8 mouse cellular contexts compared by ENCODE assay signal in genomic region chr17:43557541-43558090, GRCm38 (mm10). TPM values are rescaled to one million over a fixed set of nuclear protein-coding genes. Genes with fewer than 3 reads are reported as not detected.
DNase-seq lines count a peak whose midpoint lies in the region; ATAC-seq and TF ChIP-seq lines count a peak whose summit lies in the region.

No protein-coding gene starts in this region.

- peak overlapping the region; percentile 70; the same call in 1 of the 2 replicates for H3K27ac ChIP-seq in intestine, embryonic 16.5 days (ENCODE audit: low read length)
- H3K27ac ChIP-seq in intestine, embryonic 15.5 days: no peak overlapping the region
- peak overlapping the region; percentile 6; the same call in 1 of the 2 replicates for H3K27ac ChIP-seq in kidney, adult 2 months (ENCODE audit: insufficient read depth, low read depth, low read length)

- TF ChIP-seq POLR2A in brain, embryonic 14.5 days (IDR thresholded peaks at IDR 0.05; ENCODE audit: borderline replicate concordance, extremely low read depth, insufficient read depth, insufficient read length, poor library complexity, severe bottlenecking): no peak
- no peak for TF ChIP-seq POLR2A in kidney, adult 2 months (IDR thresholded peaks at IDR 0.05; ENCODE audit: low read depth, low read length)
- no peak for TF ChIP-seq POLR2A in lung, adult 2 months (IDR thresholded peaks at IDR 0.05; ENCODE audit: borderline replicate concordance, extremely low read depth, low read depth, low read length)

- H3K27me3 ChIP-seq in intestine, embryonic 16.5 days (replicated peaks; ENCODE audit: control insufficient read depth, insufficient read depth, low read length): no peaks in the 10 kb centered on the region
- no peaks in the 10 kb centered on the region for H3K27me3 ChIP-seq in intestine, embryonic 15.5 days (replicated peaks)
- no peaks in the 10 kb centered on the region for H3K27me3 ChIP-seq in kidney, adult 2 months (replicated peaks; ENCODE audit: control insufficient read depth, insufficient read depth, low read length)

- no peak for TF ChIP-seq CTCF in brain, embryonic 14.5 days (IDR thresholded peaks at IDR 0.05; ENCODE audit: borderline replicate concordance, extremely low read depth, insufficient read depth, insufficient read length)
- no peak for TF ChIP-seq CTCF in kidney, adult 2 months (conservative IDR thresholded peaks at IDR 0.05; ENCODE audit: insufficient read depth, insufficient read length, low read depth, low read length)
- no peak for TF ChIP-seq CTCF in lung, adult 2 months (IDR thresholded peaks at IDR 0.05; ENCODE audit: insufficient read depth, low read length)

- ATAC-seq in intestine, embryonic 16.5 days: 0 out of 2 replicates have a peak, but pooled peaks have one; percentile 4
- no peak for ATAC-seq in intestine, embryonic 15.5 days

- H3K9me3 ChIP-seq in intestine, embryonic 16.5 days (ENCODE audit: control insufficient read depth, low read length): no peaks in the 10 kb centered on the region; the same call in 1 of the 2 replicates
- H3K9me3 ChIP-seq in intestine, embryonic 15.5 days: no peaks in the 10 kb centered on the region

- H3K4me3 ChIP-seq in intestine, embryonic 16.5 days (ENCODE audit: low read length): no peak overlapping the region
- no peak overlapping the region for H3K4me3 ChIP-seq in intestine, embryonic 15.5 days (replicated peaks)
- H3K4me3 ChIP-seq in kidney, adult 2 months (ENCODE audit: insufficient read depth, low read depth, low read length): no peak overlapping the region
- no peak overlapping the region for H3K4me3 ChIP-seq in lung, adult 2 months (replicated peaks; ENCODE audit: extremely low read depth, low read depth, low read length)

- 61% methylated on average over 6 of the region's 6 CpGs for WGBS in intestine, embryonic 16.5 days
- WGBS in intestine, embryonic 15.5 days: 59% methylated on average over 6 of the region's 6 CpGs
- 19% methylated on average over 6 of the region's 6 CpGs for WGBS in kidney, adult 2 months
- WGBS in lung, adult 2 months: 49% methylated on average over 6 of the region's 6 CpGs

- H3K4me1 ChIP-seq in intestine, embryonic 16.5 days (ENCODE audit: control insufficient read depth, insufficient read depth, low read length): peaks cover 5% of the 10 kb centered on the region; the same call in 1 of the 2 replicates
- peaks cover 3% of the 10 kb centered on the region; the same call in 1 of the 2 replicates for H3K4me1 ChIP-seq in intestine, embryonic 15.5 days (replicated peaks)
- H3K4me1 ChIP-seq in kidney, adult 2 months (ENCODE audit: control insufficient read depth, insufficient read depth, low read length): no peaks in the 10 kb centered on the region; the same call in 1 of the 2 replicates
- no peaks in the 10 kb centered on the region for H3K4me1 ChIP-seq in lung, adult 2 months (ENCODE audit: control insufficient read depth, insufficient read depth, low read length)

- H3K36me3 ChIP-seq in intestine, embryonic 16.5 days (ENCODE audit: control insufficient read depth, insufficient read depth, low read length): no peaks in the 10 kb centered on the region
- H3K36me3 ChIP-seq in intestine, embryonic 15.5 days: no peaks in the 10 kb centered on the region
- H3K36me3 ChIP-seq in kidney, adult 2 months (ENCODE audit: control insufficient read depth, insufficient read depth, low read length): no peaks in the 10 kb centered on the region

- peak; percentile 74 for DNase-seq in brain, embryonic 14.5 days (ENCODE audit: low read depth)
- peak; percentile 60 to 79 for DNase-seq in gastrocnemius, adult 8-10 months (ENCODE audit: low spot score in 2 of 2)
- peak; percentile 94 for DNase-seq in kidney, adult 2 months
- DNase-seq in lung, adult 2 months: peak; percentile 8
- DNase-seq in ovary, adult 18-20 months (ENCODE audit: low spot score): peak; percentile 31
- no peak for DNase-seq in thymus, postnatal 10 days (ENCODE audit: low spot score in 2 of 2)

- H3K4me2 ChIP-seq in intestine, embryonic 16.5 days (ENCODE audit: low read depth, low read length): no peak overlapping the region
- no peak overlapping the region for H3K4me2 ChIP-seq in intestine, embryonic 15.5 days (replicated peaks)

- no peak overlapping the region for H3K9ac ChIP-seq in intestine, embryonic 16.5 days (ENCODE audit: low read depth, low read length)
- no peak overlapping the region for H3K9ac ChIP-seq in intestine, embryonic 15.5 days

RNA-seq across cellular contexts. Expression of gene Pla2g7, which starts 10.3 kb away (rescaled TPM):
- 14.0 and 14.2 TPM in 2 replicates for polyA plus RNA-seq in intestine, embryonic 16.5 days (2015; fragmentation: Nextera tagmentation; extraction: Ambion mirVana)
- polyA plus RNA-seq in intestine, embryonic 15.5 days (2015; fragmentation: Nextera tagmentation; extraction: Ambion mirVana): 12.0 and 12.7 TPM in 2 replicates
- polyA plus RNA-seq in brain, embryonic 14.5 days (2012; rRNA removed): 6.4 and 16.5 TPM in 2 replicates
- total RNA-seq in gastrocnemius, adult 8-10 months (2022): 10 to 100 TPM; 48.9 to 85.9 (median 58.6) TPM
- 12.9 and 13.4 TPM in 2 replicates for polyA plus RNA-seq in kidney, adult 2 months (2012; rRNA removed)
- polyA plus RNA-seq in lung, adult 2 months (2012; rRNA removed): 4.3 and 9.7 TPM in 2 replicates

RNA-seq across cellular contexts. Expression of gene Ankrd66, which starts 14.2 kb away (rescaled TPM):
- 0.21 TPM in 1 of 2 replicates, not detected in the other for polyA plus RNA-seq in intestine, embryonic 16.5 days (2015; fragmentation: Nextera tagmentation; extraction: Ambion mirVana)
- 0.18 TPM in 1 of 2 replicates, not detected in the other for polyA plus RNA-seq in intestine, embryonic 15.5 days (2015; fragmentation: Nextera tagmentation; extraction: Ambion mirVana)
- 0.53 and 0.82 TPM in 2 replicates for polyA plus RNA-seq in brain, embryonic 14.5 days (2012; rRNA removed)
- total RNA-seq in gastrocnemius, adult 8-10 months (2022): not detected
- polyA plus RNA-seq in kidney, adult 2 months (2012; rRNA removed): not detected in 2 replicates
- polyA plus RNA-seq in lung, adult 2 months (2012; rRNA removed): 1.6 and 1.7 TPM in 2 replicates

RNA-seq across cellular contexts. Expression of gene Mep1a, which starts 55.0 kb away (rescaled TPM):
- polyA plus RNA-seq in intestine, embryonic 16.5 days (2015; fragmentation: Nextera tagmentation; extraction: Ambion mirVana): 51.0 and 64.1 TPM in 2 replicates
- polyA plus RNA-seq in intestine, embryonic 15.5 days (2015; fragmentation: Nextera tagmentation; extraction: Ambion mirVana): 33.1 and 34.9 TPM in 2 replicates
- polyA plus RNA-seq in brain, embryonic 14.5 days (2012; rRNA removed): 0.06 and 0.07 TPM in 2 replicates
- not detected for total RNA-seq in gastrocnemius, adult 8-10 months (2022)
- polyA plus RNA-seq in kidney, adult 2 months (2012; rRNA removed): 451 and 624 TPM in 2 replicates
- 0.04 and 0.61 TPM in 2 replicates for polyA plus RNA-seq in lung, adult 2 months (2012; rRNA removed)

Comparison
In these comparisons a context has a peak if more than half of its experiments do, and no peak if none do; other contexts are left out.
1. DNase-seq: peak in brain, embryonic 14.5 days (single experiment), gastrocnemius, adult 8-10 months (2 of 2), kidney, adult 2 months (single experiment), lung, adult 2 months (single experiment) and ovary, adult 18-20 months (single experiment); none in thymus, postnatal 10 days (0 of 2).
2. RNA of gene Mep1a, which starts 55.0 kb away (polyA plus RNA-seq): 451 to 624 TPM in kidney, adult 2 months, 51.0 to 64.1 TPM in intestine, embryonic 16.5 days and 33.1 to 34.9 TPM in intestine, embryonic 15.5 days; 0.06 to 0.07 TPM in brain, embryonic 14.5 days and 0.04 to 0.61 TPM in lung, adult 2 months; every median in the first group is over 10 times any median in the second.